Mouse (Mus musculus) embryonic stem cell, embryonic (primary cell): ENCODE measurements around the gene Ablim1.

Experiments used
- CTCF ChIA-PET, 4 experiments: fragments of 300-600 bp in 2 of 4; fragments of 350-600 bp in 2 of 4; sonication (Branson Sonifier 250); formaldehyde crosslinking; loops; one replicate each; lab custom pipeline; 2022; ENCODE audit warnings: inconsistent platforms in 2 of 4; lab: Charles Lee
- POLR2A ChIA-PET, 4 experiments: fragments of 300-600 bp in 2 of 4; fragments of 350-600 bp in 2 of 4; sonication (Branson Sonifier 250); formaldehyde crosslinking; loops; one replicate each; lab custom pipeline; 2022; ENCODE audit warnings: antibody characterized with exemption in 4 of 4, inconsistent platforms in 1 of 4; lab: Charles Lee

Gene Ablim1

DNA sequence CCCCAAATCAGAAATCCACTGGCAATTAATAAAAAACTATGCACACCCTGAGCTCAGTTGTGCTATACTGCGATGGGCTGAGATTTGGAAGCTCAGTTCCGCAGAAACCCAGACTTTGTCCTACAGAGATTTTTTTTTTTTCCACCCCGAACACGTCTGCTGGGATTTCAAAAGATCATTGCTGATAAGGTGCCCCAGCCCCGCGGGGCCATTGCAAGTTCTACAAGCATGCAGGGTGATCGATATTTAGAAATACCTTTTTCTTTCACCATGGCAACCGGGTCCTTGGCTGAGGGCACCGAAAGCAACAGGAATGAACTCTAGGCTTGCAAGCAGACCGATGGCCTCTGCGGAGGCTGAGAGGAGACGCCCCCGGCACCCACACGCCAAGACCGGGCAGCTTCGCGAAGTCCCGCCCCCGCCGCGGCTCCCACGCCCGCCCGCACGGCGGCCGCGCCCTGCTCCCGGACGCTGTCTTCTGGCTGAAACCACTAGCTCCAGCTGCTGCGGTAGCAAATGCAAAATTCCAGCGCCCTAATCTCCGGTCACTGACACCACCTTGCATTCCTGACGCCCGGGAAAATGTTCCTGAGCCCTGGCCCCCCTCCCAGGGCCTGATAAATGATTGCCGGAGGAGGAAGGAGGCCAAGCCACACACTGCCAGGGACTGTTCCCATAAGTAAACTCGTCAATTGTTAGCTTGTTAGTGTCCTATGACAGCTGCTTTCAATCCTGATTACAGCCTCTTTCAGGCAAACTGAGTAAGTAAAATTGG is 117.5 kb downstream of the Ablim1 start:
- POLR2A ChIA-PET: interaction anchor here in 3 of 4 experiments (0.7 to 1.9 kb wide), 7 partner anchors 13 to 98 kb away, joined by 3 to 6 read pairs (median 4); no protein-coding TSS in a partner anchor
- CTCF ChIA-PET: interaction anchor here in 3 of 4 experiments (0.6 to 1.3 kb wide), 5 partner anchors 9 to 129 kb away, joined by 3 to 4 read pairs (median 3); no protein-coding TSS in a partner anchor

DNA sequence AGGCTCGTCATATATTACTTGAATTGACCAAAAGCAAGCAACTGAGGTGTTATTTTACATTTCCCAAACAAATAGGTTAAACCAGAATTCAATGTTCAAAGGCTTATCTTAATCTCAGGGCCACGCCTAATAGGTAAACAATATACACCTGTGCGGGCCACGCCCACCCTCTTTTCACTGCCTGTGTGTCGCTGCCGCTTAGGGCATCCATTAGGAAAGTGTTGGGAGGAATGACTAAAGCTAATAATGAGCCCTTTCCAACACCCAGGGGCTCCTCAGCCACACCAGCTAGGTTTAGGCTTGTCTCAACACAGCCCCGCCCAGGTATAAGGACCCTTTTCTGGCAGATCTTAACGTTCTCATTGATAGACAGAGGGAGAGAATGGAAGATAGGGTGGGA is 118.1 kb downstream of the Ablim1 start:
- ChIA-PET CTCF (interaction anchor here in 3 of 4 experiments (0.6 to 1.3 kb wide), 4 partner anchors 8 to 58 kb away, joined by 3 to 4 read pairs (median 4); no protein-coding TSS in a partner anchor), POLR2A (interaction anchor here in 1 of 4 experiments (0.6 to 1.4 kb wide), 5 partner anchors 14 to 100 kb away, joined by 3 to 5 read pairs (median 3); no protein-coding TSS in a partner anchor)

DNA sequence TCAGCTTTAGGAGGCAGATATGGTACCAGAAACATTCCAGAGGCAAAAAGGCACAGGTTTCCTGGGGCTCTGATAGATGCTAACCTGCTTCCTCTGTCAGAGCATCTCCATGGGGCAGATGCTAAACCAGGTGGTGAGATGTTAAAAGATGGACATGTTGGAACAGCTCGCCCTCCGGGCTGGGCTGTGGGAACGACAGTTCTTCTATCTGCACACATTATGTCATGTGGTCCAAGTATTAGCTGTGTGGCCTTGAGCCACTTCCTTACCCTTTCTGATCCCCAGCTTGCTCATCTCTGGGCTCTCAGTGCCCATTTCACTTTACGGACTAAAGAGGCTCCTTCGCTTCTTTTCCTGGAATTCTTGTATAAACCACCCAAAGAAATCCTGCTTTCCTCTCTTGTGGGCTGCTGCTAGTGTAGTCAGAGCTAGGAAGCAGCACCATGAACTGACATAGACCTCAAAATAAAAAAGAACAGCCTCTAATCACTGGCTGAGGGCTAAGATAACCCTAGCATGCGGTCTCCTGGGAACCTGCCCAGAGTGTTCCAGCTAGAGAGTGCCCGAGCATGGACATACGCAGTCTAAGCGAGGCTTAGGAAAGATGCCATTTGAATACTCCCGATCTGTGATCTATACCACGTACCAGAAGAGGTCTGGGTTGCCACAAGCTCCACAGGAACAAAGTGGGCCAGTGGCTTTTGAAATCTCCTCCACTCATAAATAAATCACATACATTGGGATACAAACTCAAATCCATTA is 119.4 kb downstream of the Ablim1 start:
- ChIA-PET POLR2A (interaction anchor here in 1 of 4 experiments (1.0 to 1.4 kb wide), 2 partner anchors 13 to 15 kb away, joined by 4 to 5 read pairs; no protein-coding TSS in a partner anchor), CTCF (no interaction called here)

DNA sequence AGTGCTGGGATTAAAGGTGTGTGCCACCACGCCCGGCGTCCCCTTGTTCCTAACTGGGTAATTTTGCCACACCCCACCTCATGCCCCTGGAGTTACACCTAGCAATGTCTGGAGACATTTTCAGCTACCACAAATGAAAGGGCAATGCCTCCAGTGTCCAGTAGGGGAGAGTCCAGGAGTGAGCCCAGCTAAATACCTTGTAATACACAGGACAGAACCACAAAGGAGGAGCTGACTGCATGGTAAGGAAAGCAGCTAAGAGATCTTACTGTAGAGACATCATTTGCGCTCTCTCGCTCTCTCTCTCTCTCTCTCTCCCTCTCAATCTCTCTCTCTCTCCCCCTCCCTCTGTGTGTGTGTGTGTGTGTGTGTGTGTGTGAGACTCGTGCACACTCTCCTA is 120.8 kb downstream of the Ablim1 start:
- ChIA-PET CTCF (interaction anchor here in 3 of 4 experiments (0.5 to 1.4 kb wide), 13 partner anchors 9 to 1486 kb away, joined by 3 to 6 read pairs (median 4); partner anchors contain the start of gene Fam160b1 (in 1 of the 3)), POLR2A (interaction anchor here in 3 of 4 experiments (0.5 to 1.1 kb wide), 6 partner anchors 10 to 420 kb away, joined by 3 to 4 read pairs (median 3); no protein-coding TSS in a partner anchor)

DNA sequence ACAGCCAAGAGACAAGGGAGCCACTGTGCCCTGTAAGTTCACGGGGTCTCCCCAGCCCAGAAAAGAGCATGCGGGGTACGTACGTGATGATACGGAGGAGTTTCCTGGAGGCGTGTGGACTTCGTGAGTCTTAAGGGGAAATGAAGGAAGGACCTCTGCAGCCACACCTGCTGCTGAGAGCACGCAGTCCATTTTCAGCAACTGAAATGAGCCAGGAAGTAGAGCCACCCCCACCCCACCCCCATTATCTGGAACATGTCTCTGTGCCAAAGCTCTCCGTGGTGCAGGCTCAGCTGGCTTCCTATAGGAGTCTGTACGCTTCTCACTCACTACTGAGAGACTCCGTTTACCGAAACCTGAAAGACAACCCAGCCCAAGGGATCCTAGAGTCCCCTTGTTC is 121.3 kb downstream of the Ablim1 start:
- POLR2A ChIA-PET: interaction anchor here in 3 of 4 experiments (0.5 to 1.1 kb wide), 6 partner anchors 9 to 420 kb away, joined by 3 to 4 read pairs (median 3); no protein-coding TSS in a partner anchor
- CTCF ChIA-PET: interaction anchor here (0.6 to 1.4 kb wide), 14 partner anchors 8 to 1487 kb away, joined by 3 to 7 read pairs (median 4); partner anchors contain the start of gene Fam160b1 (in 1 of the 4)

DNA sequence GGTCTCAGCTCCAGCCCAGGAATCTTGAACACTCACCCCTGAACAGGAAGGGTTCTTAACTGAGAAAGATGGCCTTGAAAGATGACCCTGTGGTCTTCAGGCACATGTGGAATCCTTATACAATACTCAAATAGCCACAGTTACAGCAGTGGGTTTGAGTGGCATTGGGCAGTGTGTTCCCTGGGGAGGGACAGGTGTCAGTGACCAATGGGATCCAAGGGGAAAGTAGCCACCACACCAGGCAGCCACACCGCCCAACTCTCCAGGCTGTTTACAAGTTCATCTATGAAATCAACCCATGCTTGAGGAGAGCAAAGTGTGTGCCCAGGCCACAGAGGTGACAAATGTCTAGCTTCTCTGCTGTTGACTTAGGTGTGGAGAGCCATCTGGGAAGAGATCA is 123.6 kb downstream of the Ablim1 start:
- ChIA-PET CTCF (interaction anchor here in 1 of 4 experiments (0.6 kb wide), 1 partner anchor 58 kb away, joined by 6 read pairs; no protein-coding TSS in a partner anchor), POLR2A (interaction anchor here in 2 of 4 experiments (0.6 to 1.1 kb wide), 7 partner anchors 8 to 541 kb away, joined by 3 to 7 read pairs (median 3); partner anchors contain the start of gene Ablim1 (in 1 of the 2))

DNA sequence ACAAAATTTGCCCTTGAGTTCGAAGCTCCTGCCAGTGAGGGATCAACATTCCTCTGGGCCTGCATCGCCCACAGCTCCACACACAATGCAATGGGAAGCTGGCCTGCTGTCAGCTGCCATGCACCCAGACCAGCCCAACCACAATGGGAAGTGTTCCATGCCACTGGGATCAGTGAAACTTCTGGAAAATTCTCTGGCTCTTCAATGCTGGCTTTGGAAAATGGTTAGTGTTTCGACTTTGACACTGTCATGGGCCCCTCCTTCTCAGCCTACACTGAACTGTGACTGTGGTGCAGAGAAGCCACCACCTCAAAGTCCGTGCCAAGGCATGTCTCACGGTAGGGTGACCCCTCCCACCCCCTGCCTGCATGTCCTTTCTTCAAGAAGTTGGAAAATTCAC is 125.3 kb downstream of the Ablim1 start:
- POLR2A ChIA-PET: interaction anchor here in 1 of 4 experiments (0.6 kb wide), 1 partner anchor 560 kb away, joined by 3 read pairs; no protein-coding TSS in a partner anchor
- CTCF ChIA-PET: no interaction called here

DNA sequence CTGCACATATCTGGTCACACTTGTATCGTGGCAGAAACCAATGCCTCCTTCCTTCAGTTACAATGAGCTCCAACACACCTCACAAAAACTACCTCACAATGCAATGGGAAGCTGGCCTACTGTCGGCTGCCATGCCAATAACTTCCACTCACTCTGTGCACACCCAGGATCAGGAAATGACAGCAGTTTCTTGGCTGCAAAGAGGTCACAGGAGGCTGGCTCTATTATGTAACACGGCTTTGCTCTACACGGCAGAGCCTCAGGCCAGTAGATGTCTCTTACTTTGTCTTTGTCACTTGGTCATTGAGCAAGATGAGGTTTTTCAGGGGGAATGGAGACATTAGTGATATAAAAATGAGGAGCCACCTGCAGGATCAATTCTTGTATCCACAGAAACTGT is 126.2 kb downstream of the Ablim1 start:
- ChIA-PET POLR2A (no interaction called here), CTCF (interaction anchor here in 1 of 4 experiments (0.8 kb wide), 1 partner anchor 9 kb away, joined by 3 read pairs; no protein-coding TSS in a partner anchor)

DNA sequence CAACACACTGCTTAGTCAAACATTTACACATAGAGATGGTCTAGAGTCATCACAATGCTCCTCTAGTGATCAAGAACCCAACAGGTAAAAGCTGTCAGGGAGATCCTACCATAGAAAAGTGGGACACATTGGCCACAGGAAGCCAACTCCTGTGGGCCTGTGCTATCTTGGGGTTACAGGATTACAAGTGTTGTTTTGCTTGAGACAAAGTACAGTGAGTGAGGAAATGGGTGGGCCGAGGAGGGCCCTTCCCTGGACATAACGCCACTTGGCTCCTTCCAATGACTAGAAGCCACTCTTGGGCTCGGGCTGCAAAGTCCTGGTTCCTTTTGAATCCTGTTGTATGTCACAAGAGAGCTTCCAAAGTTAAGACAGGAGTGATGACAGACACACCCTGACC is 129.7 kb downstream of the Ablim1 start:
- POLR2A ChIA-PET: no interaction called here
- CTCF ChIA-PET: interaction anchor here in 3 of 4 experiments (0.6 to 1.5 kb wide), 4 partner anchors 9 to 1844 kb away, joined by 3 to 4 read pairs (median 4); no protein-coding TSS in a partner anchor

DNA sequence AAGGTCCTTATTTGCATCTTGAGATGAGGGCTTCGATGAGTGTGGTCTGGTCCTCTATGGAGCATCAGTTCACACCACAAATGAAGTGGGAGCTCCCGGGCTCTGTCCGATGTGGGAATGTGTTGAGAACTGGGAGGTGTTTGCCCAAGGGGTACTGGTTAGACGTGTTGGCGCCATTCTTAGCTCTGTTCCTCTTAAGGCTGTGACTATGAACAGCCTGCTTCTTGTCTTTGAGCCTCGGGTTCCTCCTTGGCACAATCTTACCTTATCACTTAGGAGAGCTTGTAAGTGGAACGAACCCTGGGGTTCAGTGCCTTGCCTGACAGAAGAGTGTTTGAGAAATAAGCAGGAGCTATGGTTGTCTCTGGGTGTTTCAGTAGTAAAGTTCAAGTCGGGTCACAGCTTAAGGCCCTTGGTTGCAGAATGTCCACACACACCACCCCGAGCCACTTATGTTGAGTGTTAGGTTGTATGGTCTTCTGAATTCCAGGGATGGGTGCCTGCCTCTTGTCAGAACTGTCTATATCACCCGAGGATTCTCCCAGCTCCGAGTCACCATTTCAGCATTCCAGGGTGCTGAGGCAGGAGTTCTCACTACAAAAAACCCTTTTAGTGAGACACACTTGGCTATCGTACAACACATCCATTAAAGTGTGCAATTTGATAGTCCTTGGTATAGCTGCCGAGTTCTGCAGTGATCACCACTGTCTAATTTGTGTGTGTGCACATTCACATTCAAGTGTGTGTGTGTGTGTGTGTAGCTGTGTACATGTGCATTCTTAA is 131.6 kb downstream of the Ablim1 start:
- ChIA-PET POLR2A (interaction anchor here in 3 of 4 experiments (0.7 to 2.3 kb wide), 6 partner anchors 8 to 106 kb away, joined by 3 to 7 read pairs (median 4); no protein-coding TSS in a partner anchor), CTCF (no interaction called here)

DNA sequence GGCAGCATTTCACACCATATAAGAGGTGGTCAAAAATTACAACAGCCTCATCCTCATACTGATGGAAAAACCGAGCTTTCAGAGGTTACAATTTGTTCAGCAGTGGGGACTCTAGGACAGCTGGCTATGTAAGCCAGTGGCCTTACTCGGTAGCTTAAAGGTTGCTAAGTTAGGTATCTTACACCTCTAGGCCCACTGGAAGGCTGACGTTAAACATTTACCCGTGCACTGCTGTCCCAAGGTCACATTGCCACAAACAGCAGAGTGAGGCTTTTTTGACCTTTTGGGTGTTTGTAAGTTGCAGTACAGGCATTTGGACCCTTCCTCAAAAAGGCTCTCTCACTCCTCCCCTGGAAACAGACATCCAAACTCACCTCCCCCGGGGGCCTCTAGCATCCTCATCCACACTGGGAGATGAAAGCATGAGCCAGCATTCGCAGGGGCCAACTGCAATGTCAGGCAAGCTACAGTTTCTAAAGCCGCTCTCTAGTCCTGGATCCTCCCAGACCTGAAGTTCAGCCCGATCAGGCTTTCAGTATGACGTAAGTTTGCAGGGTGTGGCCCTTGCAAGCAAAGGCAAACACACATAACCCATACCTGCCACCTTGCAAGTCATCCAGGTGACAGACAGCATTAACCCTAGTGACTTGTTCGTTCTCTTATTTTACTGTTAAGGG is 132.7 kb downstream of the Ablim1 start:
- CTCF ChIA-PET: interaction anchor here in 3 of 4 experiments (0.9 to 1.6 kb wide), 6 partner anchors 12 to 116 kb away, joined by 3 to 6 read pairs (median 3); no protein-coding TSS in a partner anchor
- POLR2A ChIA-PET: interaction anchor here in 3 of 4 experiments (0.6 to 2.3 kb wide), 11 partner anchors 9 to 139 kb away, joined by 3 to 7 read pairs (median 4); no protein-coding TSS in a partner anchor

DNA sequence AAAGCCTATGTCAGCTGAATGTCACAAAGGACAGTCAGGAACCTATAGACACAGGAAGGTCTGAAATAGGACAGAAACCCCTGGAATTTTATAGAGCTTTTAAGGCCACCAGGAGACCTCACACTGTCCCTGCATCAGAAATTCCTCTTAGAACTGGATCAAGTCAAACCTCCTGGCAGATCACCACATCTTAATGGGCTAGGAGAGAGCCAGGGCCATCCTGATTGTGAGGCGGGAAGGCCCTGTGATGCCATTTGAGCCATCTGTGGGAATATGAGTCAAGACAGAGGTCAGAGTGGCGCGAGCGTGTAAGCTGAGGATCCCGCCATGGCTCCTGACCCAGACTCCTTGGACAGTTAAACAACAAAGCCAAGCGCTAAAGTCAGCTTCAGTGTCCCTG is 133.4 kb downstream of the Ablim1 start:
- ChIA-PET POLR2A (interaction anchor here in 3 of 4 experiments (0.6 to 2.3 kb wide), 7 partner anchors 15 to 1130 kb away, joined by 3 to 7 read pairs (median 4); no protein-coding TSS in a partner anchor), CTCF (interaction anchor here in 3 of 4 experiments (0.9 to 1.6 kb wide), 5 partner anchors 15 to 115 kb away, joined by 3 to 6 read pairs (median 3); no protein-coding TSS in a partner anchor)

DNA sequence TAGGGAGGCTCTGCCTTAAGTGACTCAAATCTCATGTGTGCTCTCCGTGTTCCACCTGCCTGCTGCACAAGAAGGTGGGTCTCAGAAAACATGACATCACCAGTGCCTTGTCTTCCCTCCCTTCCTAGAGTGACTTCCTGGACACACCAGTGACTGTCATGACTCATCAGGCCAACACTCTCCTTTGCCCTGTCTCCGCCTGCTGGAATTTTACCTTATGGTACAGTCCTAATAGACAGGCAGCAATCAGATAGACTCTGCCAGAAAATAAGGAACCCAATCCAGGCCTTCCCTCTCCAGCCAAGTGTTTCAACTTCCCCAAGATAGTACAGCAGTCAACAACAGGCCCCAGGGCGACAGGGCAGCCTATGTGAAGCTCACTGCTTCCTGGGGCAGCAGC is 133.8 kb downstream of the Ablim1 start:
- CTCF ChIA-PET: interaction anchor here in 3 of 4 experiments (0.9 to 1.6 kb wide), 4 partner anchors 16 to 115 kb away, joined by 3 to 6 read pairs (median 4); no protein-coding TSS in a partner anchor
- POLR2A ChIA-PET: interaction anchor here in 2 of 4 experiments (0.6 to 2.3 kb wide), 4 partner anchors 12 to 1131 kb away, joined by 3 to 6 read pairs (median 4); no protein-coding TSS in a partner anchor

DNA sequence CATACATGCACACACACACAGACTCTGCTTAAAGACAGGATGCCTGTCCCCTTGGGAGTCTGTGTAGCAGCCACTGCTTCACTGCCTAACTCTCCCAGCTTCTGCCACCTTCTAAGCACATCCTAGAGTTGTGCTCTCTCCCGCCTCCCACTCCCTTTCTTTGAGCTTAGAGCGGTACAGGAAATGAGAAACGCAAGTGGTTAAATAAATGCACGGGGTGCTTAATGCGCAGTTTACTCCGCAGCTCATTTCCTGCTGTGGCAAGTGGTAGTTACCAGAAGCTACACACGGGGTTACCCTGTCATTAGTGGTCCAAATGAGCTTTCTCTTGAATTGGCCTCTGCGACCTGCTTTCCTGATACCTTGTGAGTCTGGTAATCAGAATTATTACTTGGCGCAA is 134.4 kb downstream of the Ablim1 start:
- POLR2A ChIA-PET: interaction anchor here in 1 of 4 experiments (1.0 kb wide), 1 partner anchor 11 kb away, joined by 3 read pairs; no protein-coding TSS in a partner anchor
- CTCF ChIA-PET: interaction anchor here in 1 of 4 experiments (1.6 kb wide), 1 partner anchor 30 kb away, joined by 6 read pairs; no protein-coding TSS in a partner anchor

DNA sequence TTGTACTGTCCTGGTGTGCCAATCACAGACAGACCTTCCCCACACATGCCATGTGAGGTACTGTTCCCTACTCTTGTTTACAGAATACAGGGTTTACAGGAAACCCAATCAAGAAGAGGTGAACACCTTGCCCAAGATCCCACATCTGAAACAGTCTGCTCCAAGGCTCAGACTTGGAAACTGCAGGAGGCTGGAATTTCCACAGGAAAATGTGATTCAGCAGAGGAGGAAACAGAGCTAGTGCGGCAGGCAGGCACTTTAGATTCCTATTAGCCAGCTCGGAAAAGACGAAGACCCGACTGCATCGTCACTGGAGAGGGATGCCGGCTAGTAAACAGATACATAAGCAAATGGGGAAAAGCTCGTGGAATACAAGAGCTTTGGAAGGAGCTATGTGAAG is 135.4 kb downstream of the Ablim1 start:
- CTCF ChIA-PET: interaction anchor here in 1 of 4 experiments (0.6 kb wide), 1 partner anchor 19 kb away, joined by 3 read pairs; no protein-coding TSS in a partner anchor

DNA sequence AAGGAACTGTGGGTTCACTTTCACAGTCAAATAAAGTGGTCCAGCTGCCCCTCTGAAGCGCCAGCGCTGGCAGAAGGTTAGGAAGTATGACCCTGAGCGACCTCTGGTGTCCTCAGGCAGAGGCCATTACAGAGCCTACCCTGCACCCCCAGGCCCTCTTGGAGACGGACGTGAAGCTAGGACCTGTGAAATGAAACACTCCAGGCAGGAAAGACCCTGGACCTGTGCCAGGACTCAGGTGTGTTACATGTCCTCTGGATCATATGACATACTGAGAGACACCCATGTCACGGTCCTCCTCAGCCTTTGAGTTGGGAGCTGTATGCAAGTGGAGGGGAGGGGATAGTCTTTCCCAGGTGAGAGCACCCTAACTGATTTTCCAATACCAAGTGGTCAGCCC is 137.4 kb downstream of the Ablim1 start:
- POLR2A ChIA-PET: interaction anchor here in 2 of 4 experiments (0.6 to 0.8 kb wide), 3 partner anchors 8 to 56 kb away, joined by 3 read pairs; no protein-coding TSS in a partner anchor

More for the DNA sequence above, 135.4 kb downstream of the Ablim1 start:
- POLR2A ChIA-PET: interaction anchor here in 2 of 4 experiments (0.6 to 1.2 kb wide), 3 partner anchors 19 to 268 kb away, joined by 3 to 4 read pairs (median 3); no protein-coding TSS in a partner anchor

More for the DNA sequence above, 137.4 kb downstream of the Ablim1 start:
- CTCF ChIA-PET: interaction anchor here in 3 of 4 experiments (0.5 to 1.2 kb wide), 5 partner anchors 13 to 381 kb away, joined by 3 to 5 read pairs (median 3); no protein-coding TSS in a partner anchor
